Mouse (Mus musculus) left cerebral cortex, postnatal 4 days (tissue): ENCODE data around the gene Dnajc19. TPM values are rescaled to one million over a fixed set of nuclear protein-coding genes. Genes with fewer than 3 reads are reported as not detected.

Source experiments
- DNase-seq: peaks from one replicate; pipeline ENCODE4 v3.0.0-alpha.2; 2022
- intact Hi-C: fragments of 180-260 bp; cut with DNase I; formaldehyde crosslinking; loops from one replicate; pipeline ENCODE4 v1.15.1; 2025
- total RNA-seq, 2 experiments: library from RNA; stranded (reverse); gene quantifications; 2 replicates each; pipeline ENCODE4 v1.2.3; 2021

Gene Dnajc19
- total RNA-seq, 2 experiments from 2014 or later, result 64.0 to 71.9 TPM

DNA sequence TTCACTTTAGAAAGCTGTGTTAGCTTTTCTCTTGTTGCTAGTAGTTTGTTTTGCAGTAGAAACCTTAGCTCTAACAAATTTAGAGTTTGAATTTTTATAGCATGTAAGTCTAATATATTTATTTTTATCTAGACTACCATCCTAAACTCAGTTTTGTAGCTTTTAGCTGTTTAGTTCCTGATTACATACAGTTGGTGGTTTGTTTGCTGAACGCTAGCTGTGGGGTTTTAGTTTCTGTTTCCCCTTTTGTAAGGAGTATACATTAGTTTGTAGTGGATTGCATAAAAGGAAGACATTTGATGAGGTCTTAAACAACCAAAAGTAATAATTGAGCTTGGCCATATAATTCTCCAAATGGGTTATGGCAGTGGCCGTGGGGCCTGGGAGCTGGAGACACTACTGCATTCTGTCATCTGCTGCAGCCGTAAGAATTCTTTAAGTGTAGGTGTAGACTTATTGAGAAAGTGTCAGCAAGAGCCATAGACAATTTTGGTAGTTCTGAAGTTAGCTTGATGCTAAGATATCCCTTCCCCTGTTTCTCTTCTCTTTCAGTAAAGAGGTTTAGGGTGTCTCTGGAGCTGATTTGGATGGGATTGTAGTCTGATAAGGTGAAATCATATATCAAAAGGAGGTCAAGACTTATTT lies 47.3 kb downstream of the Dnajc19 start:
- intact Hi-C loops, result no loop called here
- no peak for DNase-seq

DNA sequence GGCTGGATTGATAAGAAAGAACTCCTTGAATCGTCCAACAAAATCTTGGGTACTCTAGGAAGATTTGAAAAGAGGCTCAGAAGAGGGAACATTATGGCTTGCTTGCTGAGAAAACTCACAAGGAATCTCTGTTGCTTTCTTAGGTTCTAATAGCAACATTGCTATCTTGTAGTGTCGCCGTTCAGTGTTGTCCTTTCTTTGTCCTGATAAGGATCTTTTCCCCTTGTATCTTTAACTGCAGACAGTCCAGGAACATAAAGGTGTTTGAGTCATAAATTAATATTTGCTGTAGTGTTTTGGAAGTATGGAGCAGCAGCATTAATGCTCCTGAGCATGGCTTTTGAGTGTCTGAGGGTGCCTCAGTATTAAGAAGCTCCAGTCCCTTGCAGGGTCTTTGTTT lies 50.5 kb downstream of the Dnajc19 start:
- intact Hi-C loops, result no loop called here
- DNase-seq, result no peak

DNA sequence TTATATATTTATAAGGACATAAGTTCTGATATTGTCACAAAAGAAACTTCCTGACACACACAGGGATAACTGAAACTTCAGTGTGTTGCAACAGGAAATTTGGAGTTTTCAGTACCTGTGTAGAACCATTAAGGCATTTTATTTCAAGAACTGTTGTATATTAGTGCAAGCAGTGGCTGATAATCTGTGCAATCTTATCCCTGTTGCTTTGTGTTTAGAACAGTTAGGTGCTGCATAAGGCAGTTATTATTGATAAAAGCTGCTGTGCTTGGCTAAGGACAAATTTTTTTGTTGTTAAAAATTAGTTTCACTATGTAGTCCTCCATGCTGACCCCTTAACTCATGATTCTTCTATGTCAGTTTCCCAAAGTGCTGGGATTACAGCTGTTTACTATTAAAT lies 52.2 kb downstream of the Dnajc19 start:
- intact Hi-C loops, result no loop called here
- DNase-seq, result no peak

DNA sequence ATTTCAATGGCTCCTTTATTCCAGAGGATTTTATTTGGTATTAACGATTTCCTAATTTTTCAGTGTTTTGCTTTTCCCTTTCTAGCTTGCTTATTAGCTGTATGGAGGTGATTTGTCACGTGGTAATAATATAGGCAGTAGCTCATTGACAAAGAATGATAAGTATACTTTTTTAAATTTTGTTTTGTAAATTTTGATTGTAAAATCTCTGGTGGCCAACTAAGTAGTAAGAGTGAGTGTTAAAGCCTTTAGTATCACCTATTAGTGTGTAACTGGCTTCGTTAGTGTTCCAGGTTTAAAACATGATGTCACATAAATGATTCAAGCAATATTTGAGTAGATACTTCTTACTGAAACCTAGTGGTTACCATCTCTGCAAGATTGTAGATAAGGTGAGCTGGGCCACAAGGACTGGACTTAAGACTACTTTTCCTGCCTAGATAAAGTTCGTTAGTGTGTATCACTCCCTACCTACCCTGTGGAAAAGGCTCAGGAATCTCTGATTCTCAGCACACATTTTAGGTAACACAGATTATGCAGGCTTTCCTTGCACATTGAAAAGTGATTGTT lies 59.8 kb downstream of the Dnajc19 start:
- DNase-seq, result no peak
- intact Hi-C loops, result no loop called here

DNA sequence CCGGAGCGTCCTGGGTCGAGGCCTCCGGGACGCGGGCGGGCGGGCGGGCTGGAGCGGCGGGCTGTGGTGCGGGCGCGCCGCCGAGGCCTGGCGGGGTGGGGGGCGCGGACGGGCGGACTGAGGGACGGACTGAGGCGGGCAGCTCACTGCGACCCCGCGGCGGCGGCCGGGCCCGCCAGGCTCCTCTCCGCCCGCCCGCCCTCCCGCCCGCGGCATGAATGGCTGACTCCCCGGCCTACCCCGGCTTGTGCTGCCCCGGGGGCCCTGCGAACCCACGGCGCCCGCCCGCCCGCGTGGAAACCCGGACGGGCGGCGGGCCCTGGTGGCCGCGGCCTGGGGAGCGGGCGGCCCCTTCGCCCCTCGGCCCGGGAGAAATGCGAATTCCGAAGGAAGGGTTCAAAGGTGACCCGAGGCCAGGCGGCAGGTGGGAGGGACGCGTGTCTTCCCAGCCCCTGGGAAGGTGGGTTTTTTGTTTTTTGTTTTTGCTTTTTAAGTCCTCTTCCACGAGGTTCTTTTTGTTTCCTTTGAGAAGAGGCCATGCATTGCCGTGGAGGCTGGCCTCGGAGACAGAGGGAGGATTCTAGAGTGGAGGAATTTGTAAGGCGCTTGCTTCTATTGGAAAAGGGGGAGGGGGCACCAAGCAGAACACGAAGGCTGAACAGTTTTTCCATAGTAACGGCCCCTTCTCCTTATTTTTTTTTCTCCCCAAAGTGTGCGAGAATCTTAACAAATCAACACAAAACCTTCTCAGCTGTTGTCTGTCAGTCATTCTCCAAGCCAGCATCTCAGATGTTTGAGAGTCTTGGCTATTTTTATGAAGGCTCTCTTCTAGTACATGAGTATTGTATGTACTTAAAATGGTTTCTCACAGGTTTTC lies 60.5 kb downstream of the Dnajc19 start:
- intact Hi-C loops, result no loop called here
- peak; percentile 9 for DNase-seq

DNA sequence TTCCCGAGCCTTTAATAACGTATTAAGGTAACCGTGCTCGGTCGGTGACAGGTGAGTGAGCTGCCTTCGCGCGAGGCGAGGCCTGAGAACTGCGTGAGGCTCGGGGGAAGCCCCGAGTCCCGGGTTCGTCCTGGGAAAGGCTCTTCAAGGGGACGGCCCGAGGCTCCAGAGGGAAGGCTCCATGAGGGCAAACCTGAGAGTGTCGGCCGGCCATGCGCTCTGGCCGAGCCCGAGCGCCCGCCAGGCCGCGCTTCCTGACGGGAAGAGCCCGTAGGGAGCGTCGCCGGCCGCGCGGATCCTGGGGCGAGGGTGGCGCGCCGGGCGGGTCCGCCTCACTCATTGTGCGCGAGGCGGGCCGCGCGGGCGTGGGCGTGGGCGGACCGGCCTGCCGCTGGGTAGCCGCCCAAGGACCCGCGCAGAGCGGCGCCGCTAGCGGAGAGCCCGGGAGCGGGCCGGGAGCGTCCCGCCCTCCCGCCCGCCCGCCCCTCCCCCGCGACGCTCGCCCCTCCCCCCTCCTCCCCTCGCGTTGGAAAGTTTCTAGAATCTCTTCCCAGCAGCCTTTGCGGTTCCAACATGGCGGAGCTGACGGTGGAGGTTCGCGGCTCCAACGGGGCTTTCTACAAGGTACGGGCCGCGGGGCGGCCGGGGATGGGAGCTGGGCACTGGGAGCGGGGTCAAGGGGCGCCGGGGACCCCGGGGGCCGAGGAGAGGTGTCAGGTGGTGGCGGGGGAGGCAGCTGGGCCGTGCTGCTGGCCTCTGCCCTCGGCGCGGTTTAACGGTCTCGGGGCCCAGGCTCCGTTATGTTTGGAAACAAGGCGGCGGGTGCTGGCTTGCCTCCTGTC lies 61.4 kb downstream of the Dnajc19 start, which contains the start of gene Fxr1:
Fxr1 (plus strand) TSS at position 404 of the 842 bp plus-strand sequence.
- intact Hi-C loops, result no loop called here
- DNase-seq, result peak; percentile 84

DNA sequence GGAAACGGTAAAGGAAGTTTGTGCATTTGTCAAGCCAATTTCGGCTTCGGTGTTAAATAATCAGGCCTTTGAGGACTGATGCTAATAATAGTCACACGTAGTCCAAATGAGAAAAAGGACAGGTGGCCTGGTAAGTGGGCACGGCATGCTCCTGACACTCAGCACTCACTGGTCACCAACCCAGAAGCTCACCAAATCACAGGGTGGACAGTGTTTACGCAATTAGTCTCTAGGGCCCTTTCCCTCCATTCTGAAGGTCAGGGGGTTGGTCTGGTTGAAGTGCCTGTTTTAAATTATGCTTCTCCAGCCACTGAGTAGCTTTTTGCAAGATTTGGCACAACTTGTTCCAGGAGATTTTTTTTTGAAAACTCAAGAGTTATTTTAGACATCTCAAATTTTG lies 72.9 kb downstream of the Dnajc19 start:
- DNase-seq, result no peak
- intact Hi-C loops, result no loop called here

DNA sequence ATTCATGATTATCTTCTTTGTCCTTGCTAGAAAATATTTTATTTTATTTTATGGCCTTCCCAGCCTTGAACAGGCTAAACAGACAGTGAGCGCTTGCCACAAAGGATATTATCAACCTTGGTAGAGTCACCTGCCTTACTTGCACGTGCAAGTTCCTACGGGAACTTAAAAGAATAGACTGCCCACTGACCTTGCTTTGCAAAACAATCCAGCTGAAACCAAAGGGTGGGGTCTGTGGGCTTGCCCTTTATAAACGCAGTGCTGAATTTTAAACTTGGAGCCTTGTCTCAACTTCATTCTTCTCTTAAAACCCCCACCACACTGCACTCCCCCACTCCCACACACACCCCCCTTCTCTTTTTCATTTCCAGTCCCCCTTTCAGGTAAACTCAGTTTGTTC lies 73.5 kb downstream of the Dnajc19 start:
- intact Hi-C loops, result no loop called here
- no peak for DNase-seq

DNA sequence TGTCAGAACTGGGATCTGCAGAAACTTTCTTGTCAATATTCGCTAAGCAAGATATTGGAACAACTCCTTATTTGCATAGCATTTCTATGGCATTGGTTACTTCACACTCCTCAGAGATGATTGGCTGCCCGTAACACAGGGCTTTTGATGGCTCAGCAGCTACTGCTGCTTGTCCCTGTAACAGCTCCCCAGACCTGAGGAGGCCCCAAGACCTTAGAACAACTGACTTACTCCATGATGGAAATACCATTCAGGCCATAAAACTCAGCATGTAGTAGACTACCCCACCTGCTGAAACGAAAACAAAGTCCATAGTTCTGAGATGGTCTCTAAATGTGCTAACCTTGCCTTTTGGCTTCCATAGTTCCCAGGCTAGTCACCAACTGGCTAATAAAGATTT lies 74.3 kb downstream of the Dnajc19 start:
- DNase-seq, result no peak
- intact Hi-C loops, result no loop called here

DNA sequence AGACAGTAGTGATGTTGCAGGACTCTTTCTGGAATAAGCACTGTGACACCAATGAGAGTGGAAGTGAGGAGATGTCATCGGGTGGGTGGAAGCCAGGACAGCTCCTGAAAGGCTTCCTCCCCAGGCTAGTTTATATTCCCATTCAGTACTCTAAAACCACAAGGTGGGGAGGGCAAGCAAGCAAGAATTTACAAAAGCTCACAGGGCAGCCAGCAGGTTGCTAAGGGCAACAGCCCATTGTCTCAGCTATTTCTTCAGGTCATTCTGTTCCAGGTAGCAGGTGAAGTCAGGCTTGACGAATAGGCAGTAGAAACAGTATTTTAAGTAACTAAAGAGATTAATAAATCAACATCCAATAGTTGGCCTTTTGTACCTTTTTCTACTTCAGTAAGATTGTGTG lies 74.8 kb downstream of the Dnajc19 start:
- no peak for DNase-seq
- intact Hi-C loops, result no loop called here

Other genes with a start within 250 kb of the Dnajc19 start
- gene Ccdc39, start 237.0 kb downstream of the Dnajc19 start, total RNA-seq, result 10 to 100 TPM; 36.2 to 42.2 TPM
- gene Fxr1, start 61.4 kb downstream of the Dnajc19 start, total RNA-seq, result 10 to 100 TPM; 73.8 to 84.8 TPM